Mouse (Mus musculus): ENCODE results near the gene Tceal8. TPM values are rescaled to one million over a fixed set of nuclear protein-coding genes. Genes with fewer than 3 reads are reported as not detected.

The Tceal8 gene
- polyA plus RNA-seq, 3 experiments from 2014 or later = 1.2 TPM; not detected in 2

DNA sequence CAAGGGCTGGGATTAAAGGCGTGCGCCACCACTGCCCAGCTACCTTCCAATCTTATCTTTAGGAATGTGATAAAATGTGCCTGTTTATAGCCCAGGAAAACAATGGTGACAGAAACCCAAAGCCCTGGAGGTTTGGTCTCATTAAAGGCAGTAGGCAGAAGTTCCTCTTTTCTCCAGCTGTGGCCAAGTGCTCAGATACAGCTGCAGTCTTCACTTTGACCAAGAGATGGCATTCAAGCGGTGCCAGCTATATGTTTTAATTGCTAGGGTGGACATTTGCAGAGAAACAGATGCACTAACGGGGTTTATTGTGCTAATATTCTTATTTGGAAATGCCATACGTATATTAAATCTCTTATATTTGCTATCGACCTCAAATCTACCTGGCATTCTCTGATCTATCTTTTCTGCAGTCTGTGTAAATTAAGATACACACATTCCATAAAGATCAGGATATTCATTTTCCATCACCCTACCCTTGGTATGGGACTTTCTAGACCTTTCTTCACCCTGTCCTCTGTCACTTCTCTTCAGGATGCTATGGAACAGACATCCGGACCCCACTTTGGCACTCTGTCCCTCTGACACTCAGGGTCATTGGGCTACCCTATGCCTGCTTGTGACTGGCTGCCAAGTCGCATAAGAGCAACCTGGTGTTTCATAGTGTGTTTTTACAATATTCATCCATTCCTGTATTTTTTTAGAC lies 45.0 kb downstream of the Tceal8 start:
- no peak for ATAC-seq

Other genes starting within 250 kb of the Tceal8 start
- 1 to 10 TPM; 5.5 to 8.4 (median 6.0) TPM for gene Arxes2, start 178.5 kb downstream of the Tceal8 start, polyA plus RNA-seq (2017; shearing (Covaris generic))
- not detected for gene Arxes1, start 139.0 kb downstream of the Tceal8 start, polyA plus RNA-seq (2017; shearing (Covaris generic))
- 1 to 10 TPM in 1 of 3 experiments, under 1 TPM in 2; 0.55 to 1.2 (median 0.98) TPM for gene Bex2, start 104.1 kb downstream of the Tceal8 start, polyA plus RNA-seq (2017; shearing (Covaris generic))
- gene Nxf3, start 87.1 kb downstream of the Tceal8 start, polyA plus RNA-seq (2017; shearing (Covaris generic)) = not detected
- not detected for gene Bex4, start 33.3 kb downstream of the Tceal8 start, polyA plus RNA-seq (2017; shearing (Covaris generic))
- not detected for gene Tceal5, start 31.5 kb upstream of the Tceal8 start, polyA plus RNA-seq (2017; shearing (Covaris generic))
- not detected for gene Tceal7, start 42.4 kb upstream of the Tceal8 start, polyA plus RNA-seq (2017; shearing (Covaris generic))
- gene Bex1, start 43.2 kb upstream of the Tceal8 start, polyA plus RNA-seq (2017; shearing (Covaris generic)) = not detected
- 10 to 100 TPM; 59.1 to 92.8 (median 64.8) TPM for gene Tceal9, start 72.7 kb upstream of the Tceal8 start, polyA plus RNA-seq (2017; shearing (Covaris generic))
- 100 to 1,000 TPM in 1 of 3 experiments, 10 to 100 TPM in 2; 63.7 to 102 (median 77.7) TPM for gene Bex3, start 97.9 kb upstream of the Tceal8 start, polyA plus RNA-seq (2017; shearing (Covaris generic))

Data from inflammation-experienced regulatory T-cells, adult 6 months (primary cell).